Mouse (Mus musculus) frontal cortex, postnatal 25 days (tissue): ENCODE data around the gene Eno4.
"Not testable (repeated sequence)": the region's sequence is repeated elsewhere in the genome, so short reads cannot be mapped to it uniquely, and the experiment has no call there.

Source experiments
- DNase-seq, 2 experiments: peaks; one replicate each; pipeline ENCODE4 v3.0.0; 2022; ENCODE audit warnings: low spot score in 2 of 2

Gene Eno4

GRCm38 (mm10) chr19:58942841-58943828 is at the start of gene Eno4, which contains the start of gene Hspa12a:
Gene Eno4 (plus strand): TSS chr19:58943425.
Gene Hspa12a (minus strand): TSS chr19:58943654.
- DNase-seq: peak; percentile 93 to 97

GRCm38 (mm10) chr19:58896216-58896615 is 47.0 kb upstream of the Eno4 start:
- DNase-seq: no peak

GRCm38 (mm10) chr19:58900471-58900870 is 42.8 kb upstream of the Eno4 start:
- DNase-seq: not testable (repeated sequence)

GRCm38 (mm10) chr19:58903079-58903898 is 39.9 kb upstream of the Eno4 start:
- no peak for DNase-seq

GRCm38 (mm10) chr19:58903899-58904327 is 39.3 kb upstream of the Eno4 start:
- peak; percentile 90 to 92 for DNase-seq

- no peak for DNase-seq
Observed at GRCm38 (mm10) chr19:58906685-58907084, 36.5 kb upstream of the Eno4 start.

- DNase-seq: no peak
Observed at GRCm38 (mm10) chr19:58908018-58908417, 35.2 kb upstream of the Eno4 start.

- DNase-seq: no peak
Observed at GRCm38 (mm10) chr19:58910941-58911368, 32.3 kb upstream of the Eno4 start.

- peak; percentile 62 to 65 for DNase-seq
Observed at GRCm38 (mm10) chr19:58911386-58911785, 31.8 kb upstream of the Eno4 start.

GRCm38 (mm10) chr19:58913301-58913700 is 29.9 kb upstream of the Eno4 start:
- no peak for DNase-seq

- no peak for DNase-seq
Observed at GRCm38 (mm10) chr19:58918597-58918996, 24.6 kb upstream of the Eno4 start.

- no peak for DNase-seq
Observed at GRCm38 (mm10) chr19:58919148-58919547, 24.1 kb upstream of the Eno4 start.

GRCm38 (mm10) chr19:58931081-58931800 is 12.0 kb upstream of the Eno4 start:
- DNase-seq: no peak

- no peak for DNase-seq
Observed at GRCm38 (mm10) chr19:58933062-58933461, 10.2 kb upstream of the Eno4 start.

GRCm38 (mm10) chr19:58945959-58946358 is 2.7 kb downstream of the Eno4 start:
- no peak for DNase-seq

- DNase-seq: no peak
Observed at GRCm38 (mm10) chr19:58951521-58951920, 8.3 kb downstream of the Eno4 start.

GRCm38 (mm10) chr19:58952236-58952635 is 9.0 kb downstream of the Eno4 start:
- DNase-seq: no peak

GRCm38 (mm10) chr19:58954779-58955178 is 11.6 kb downstream of the Eno4 start:
- DNase-seq: no peak

- DNase-seq: no peak
Observed at GRCm38 (mm10) chr19:58963011-58963410, 19.8 kb downstream of the Eno4 start.

- no peak for DNase-seq
Observed at GRCm38 (mm10) chr19:58968731-58969506, 25.7 kb downstream of the Eno4 start.

- DNase-seq: no peak
Observed at GRCm38 (mm10) chr19:58970826-58971225, 27.6 kb downstream of the Eno4 start.
